Mouse (Mus musculus): ENCODE data around the gene Ptprk.

The Ptprk gene

GRCm38 (mm10) chr10:28260651-28261050 lies 186.0 kb downstream of the Ptprk start:
- DNase-seq (ENCODE audit: low read depth, low spot score): no peak
- Histone ChIP-seq H3K27me3 (ENCODE audit: control insufficient read depth, insufficient read depth, low read length, poor library complexity, severe bottlenecking) (no peaks in the 10 kb centered on the region), H3K36me3 (ENCODE audit: control insufficient read depth, insufficient read depth, low read length, poor library complexity, severe bottlenecking) (no peaks in the 10 kb centered on the region)

- no peaks in the 10 kb centered on the region for H3K27me3 ChIP-seq (ENCODE audit: control insufficient read depth, insufficient read depth, low read length, poor library complexity, severe bottlenecking)
- H3K36me3 ChIP-seq (ENCODE audit: control insufficient read depth, insufficient read depth, low read length, poor library complexity, severe bottlenecking): no peaks in the 10 kb centered on the region
- DNase-seq (ENCODE audit: low read depth, low spot score): no peak
Observed at GRCm38 (mm10) chr10:28262159-28262558, 187.5 kb downstream of the Ptprk start.

GRCm38 (mm10) chr10:28263546-28263945 lies 188.9 kb downstream of the Ptprk start:
- Histone ChIP-seq H3K27me3 (ENCODE audit: control insufficient read depth, insufficient read depth, low read length, poor library complexity, severe bottlenecking) (no peaks in the 10 kb centered on the region), H3K36me3 (ENCODE audit: control insufficient read depth, insufficient read depth, low read length, poor library complexity, severe bottlenecking) (no peaks in the 10 kb centered on the region)
- DNase-seq (ENCODE audit: low read depth, low spot score): no peak

GRCm38 (mm10) chr10:28270273-28270672 lies 195.7 kb downstream of the Ptprk start:
- Histone ChIP-seq H3K36me3 (ENCODE audit: control insufficient read depth, insufficient read depth, low read length, poor library complexity, severe bottlenecking) (no peaks in the 10 kb centered on the region), H3K27me3 (ENCODE audit: control insufficient read depth, insufficient read depth, low read length, poor library complexity, severe bottlenecking) (no peaks in the 10 kb centered on the region)
- no peak for DNase-seq (ENCODE audit: low read depth, low spot score)

GRCm38 (mm10) chr10:28271729-28272606 lies 197.3 kb downstream of the Ptprk start:
- no peaks in the 10 kb centered on the region for H3K27me3 ChIP-seq (ENCODE audit: control insufficient read depth, insufficient read depth, low read length, poor library complexity, severe bottlenecking)
- no peak for DNase-seq (ENCODE audit: low read depth, low spot score)
- H3K36me3 ChIP-seq (ENCODE audit: control insufficient read depth, insufficient read depth, low read length, poor library complexity, severe bottlenecking): no peaks in the 10 kb centered on the region

- DNase-seq (ENCODE audit: low read depth, low spot score): no peak
- Histone ChIP-seq H3K36me3 (ENCODE audit: control insufficient read depth, insufficient read depth, low read length, poor library complexity, severe bottlenecking) (no peaks in the 10 kb centered on the region), H3K27me3 (ENCODE audit: control insufficient read depth, insufficient read depth, low read length, poor library complexity, severe bottlenecking) (no peaks in the 10 kb centered on the region)
Observed at GRCm38 (mm10) chr10:28278757-28279156, 204.1 kb downstream of the Ptprk start.

- no peak for DNase-seq (ENCODE audit: low read depth, low spot score)
Observed at GRCm38 (mm10) chr10:28297531-28297930, 222.9 kb downstream of the Ptprk start.

GRCm38 (mm10) chr10:28299207-28299606 lies 224.6 kb downstream of the Ptprk start:
- H3K36me3 ChIP-seq (ENCODE audit: control insufficient read depth, insufficient read depth, low read length, poor library complexity, severe bottlenecking): no peaks in the 10 kb centered on the region
- DNase-seq (ENCODE audit: low read depth, low spot score): no peak
- no peaks in the 10 kb centered on the region; the same call in 1 of the 2 replicates for H3K27me3 ChIP-seq (ENCODE audit: control insufficient read depth, insufficient read depth, low read length, poor library complexity, severe bottlenecking)

More at GRCm38 (mm10) chr10:28297531-28297930, 222.9 kb downstream of the Ptprk start:
- H3K27me3 ChIP-seq (ENCODE audit: control insufficient read depth, insufficient read depth, low read length, poor library complexity, severe bottlenecking): no peaks in the 10 kb centered on the region; the same call in 1 of the 2 replicates
- no peaks in the 10 kb centered on the region for H3K36me3 ChIP-seq (ENCODE audit: control insufficient read depth, insufficient read depth, low read length, poor library complexity, severe bottlenecking)

GRCm38 (mm10) chr10:28303856-28304255 lies 229.2 kb downstream of the Ptprk start:
- H3K36me3 ChIP-seq (ENCODE audit: control insufficient read depth, insufficient read depth, low read length, poor library complexity, severe bottlenecking): no peaks in the 10 kb centered on the region
- no peaks in the 10 kb centered on the region for H3K27me3 ChIP-seq (ENCODE audit: control insufficient read depth, insufficient read depth, low read length, poor library complexity, severe bottlenecking)
- DNase-seq (ENCODE audit: low read depth, low spot score): no peak

- Histone ChIP-seq H3K36me3 (ENCODE audit: control insufficient read depth, insufficient read depth, low read length, poor library complexity, severe bottlenecking) (no peaks in the 10 kb centered on the region), H3K27me3 (ENCODE audit: control insufficient read depth, insufficient read depth, low read length, poor library complexity, severe bottlenecking) (no peaks in the 10 kb centered on the region)
- DNase-seq (ENCODE audit: low read depth, low spot score): no peak
Observed at GRCm38 (mm10) chr10:28304292-28304875, 229.8 kb downstream of the Ptprk start.

- Histone ChIP-seq H3K27me3 (ENCODE audit: control insufficient read depth, insufficient read depth, low read length, poor library complexity, severe bottlenecking) (no peaks in the 10 kb centered on the region), H3K36me3 (ENCODE audit: control insufficient read depth, insufficient read depth, low read length, poor library complexity, severe bottlenecking) (no peaks in the 10 kb centered on the region)
- no peak for DNase-seq (ENCODE audit: low read depth, low spot score)
Observed at GRCm38 (mm10) chr10:28306451-28307086, 231.9 kb downstream of the Ptprk start.

GRCm38 (mm10) chr10:28311369-28311768 lies 236.7 kb downstream of the Ptprk start:
- H3K36me3 ChIP-seq (ENCODE audit: control insufficient read depth, insufficient read depth, low read length, poor library complexity, severe bottlenecking): no peaks in the 10 kb centered on the region
- DNase-seq (ENCODE audit: low read depth, low spot score): no peak
- H3K27me3 ChIP-seq (ENCODE audit: control insufficient read depth, insufficient read depth, low read length, poor library complexity, severe bottlenecking): no peaks in the 10 kb centered on the region

- Histone ChIP-seq H3K36me3 (ENCODE audit: control insufficient read depth, insufficient read depth, low read length, poor library complexity, severe bottlenecking) (no peaks in the 10 kb centered on the region), H3K27me3 (ENCODE audit: control insufficient read depth, insufficient read depth, low read length, poor library complexity, severe bottlenecking) (no peaks in the 10 kb centered on the region)
- DNase-seq (ENCODE audit: low read depth, low spot score): no peak
Observed at GRCm38 (mm10) chr10:28322995-28323394, 248.4 kb downstream of the Ptprk start.

- H3K27me3 ChIP-seq (ENCODE audit: control insufficient read depth, insufficient read depth, low read length, poor library complexity, severe bottlenecking): no peaks in the 10 kb centered on the region
- H3K36me3 ChIP-seq (ENCODE audit: control insufficient read depth, insufficient read depth, low read length, poor library complexity, severe bottlenecking): no peaks in the 10 kb centered on the region
- no peak for DNase-seq (ENCODE audit: low read depth, low spot score)
Observed at GRCm38 (mm10) chr10:28335232-28335631, 260.6 kb downstream of the Ptprk start.

- H3K36me3 ChIP-seq (ENCODE audit: control insufficient read depth, insufficient read depth, low read length, poor library complexity, severe bottlenecking): no peaks in the 10 kb centered on the region
- DNase-seq (ENCODE audit: low read depth, low spot score): no peak
Observed at GRCm38 (mm10) chr10:28338536-28338935, 263.9 kb downstream of the Ptprk start.

More at GRCm38 (mm10) chr10:28338536-28338935, 263.9 kb downstream of the Ptprk start:
- no peaks in the 10 kb centered on the region for H3K27me3 ChIP-seq (ENCODE audit: control insufficient read depth, insufficient read depth, low read length, poor library complexity, severe bottlenecking)
